Mouse (Mus musculus) heart, adult 2 months (tissue): ENCODE measurements around the gene Atp1a4.
A peak's percentile ranks its signal among the peaks of the same experiment; 100 is the strongest.

Experiments
- CTCF ChIP-seq: fragments of 200-600 bp; IDR thresholded peaks from 2 replicates; pipeline ENCODE4 v1.8.1; 2022; ENCODE audit warnings: antibody characterized with exemption, mild to moderate bottlenecking, moderate library complexity
- EP300 ChIP-seq: fragments of 200-500 bp; IDR thresholded peaks from 2 replicates; pipeline ENCODE4 v1.6.1; 2011; ENCODE audit warnings: low read depth, low read length, control low read depth; ENCODE audit not compliant: insufficient read depth

- TF ChIP-seq CTCF, result no peak
- 0 out of 2 replicates have a peak, but pooled peaks have one; percentile 67 for TF ChIP-seq EP300
Observed at GRCm38 (mm10) chr1:172283073-172283472, 24.9 kb upstream of the Atp1a4 start.
